Mouse (Mus musculus) ovary, postnatal 14 days (tissue): Measurements from ENCODE around the gene Pdzrn3.

Experiments used
- DNase-seq: peaks from one replicate; pipeline ENCODE4 v3.0.0; 2022; ENCODE audit warnings: low spot score

Pdzrn3 gene

DNA sequence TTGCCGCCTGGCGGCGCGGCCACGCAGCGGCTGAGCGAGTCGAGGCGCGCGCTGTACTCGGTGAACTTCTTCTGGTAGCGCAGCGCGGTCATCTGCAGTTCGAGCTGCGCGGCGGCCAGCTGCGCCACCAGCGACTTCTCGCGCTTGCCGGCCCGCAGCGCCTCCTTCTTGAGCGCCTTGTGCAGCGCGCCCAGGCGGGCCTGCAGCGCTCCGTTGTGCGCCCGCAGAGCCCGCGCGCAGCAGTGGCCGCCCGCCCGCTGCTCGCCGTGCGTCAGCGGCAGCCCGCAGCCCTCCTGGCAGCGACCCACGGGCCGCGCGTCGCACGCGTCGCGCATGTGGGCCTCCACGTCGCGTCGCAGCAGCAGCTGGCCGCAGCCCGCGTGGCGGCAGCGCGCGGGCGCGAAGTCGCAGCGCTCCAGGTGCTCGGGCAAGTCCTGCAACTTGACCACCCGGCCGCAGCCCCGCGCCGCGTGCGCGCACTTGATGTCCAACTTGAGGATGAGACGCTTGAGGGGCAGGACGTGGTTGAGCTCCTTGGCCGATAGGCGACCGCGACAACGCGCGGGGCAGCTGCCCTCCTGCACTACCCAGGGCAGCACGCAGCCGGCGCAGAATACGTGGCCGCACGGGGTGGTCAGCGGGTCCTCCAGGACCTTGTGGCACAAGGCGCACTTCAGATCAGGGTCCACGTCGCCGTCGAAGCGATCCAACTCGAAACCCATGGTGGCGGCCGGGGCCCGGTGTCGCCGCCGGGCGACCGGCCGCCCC is at the start of gene Pdzrn3:
Gene Pdzrn3 (minus strand): TSS at position 731 of the 768 bp plus-strand sequence.
- DNase-seq, result peak; percentile 39

GRCm38 (mm10) chr6:101427296-101427695 is 49.6 kb upstream of the Pdzrn3 start:
- no peak for DNase-seq

DNA sequence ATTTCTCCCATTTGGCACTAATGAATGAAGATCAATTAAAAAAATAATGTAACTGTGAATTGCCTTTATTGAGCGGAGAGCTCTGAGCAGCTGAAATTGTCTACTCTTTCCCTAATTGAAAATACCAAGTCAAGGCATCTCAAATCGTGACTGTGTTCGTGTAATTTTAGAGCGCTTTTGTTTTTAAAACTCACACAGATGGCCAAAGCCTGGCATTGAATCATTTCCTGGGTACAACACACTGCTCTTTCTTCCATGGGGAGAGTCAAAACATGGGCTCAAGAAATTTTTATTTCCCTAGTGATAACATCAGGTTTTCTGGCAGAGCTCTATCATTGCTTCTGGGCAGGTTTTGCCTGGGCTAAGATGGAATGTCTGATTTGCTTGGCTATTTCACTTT is 48.6 kb upstream of the Pdzrn3 start:
- DNase-seq, result no peak

DNA sequence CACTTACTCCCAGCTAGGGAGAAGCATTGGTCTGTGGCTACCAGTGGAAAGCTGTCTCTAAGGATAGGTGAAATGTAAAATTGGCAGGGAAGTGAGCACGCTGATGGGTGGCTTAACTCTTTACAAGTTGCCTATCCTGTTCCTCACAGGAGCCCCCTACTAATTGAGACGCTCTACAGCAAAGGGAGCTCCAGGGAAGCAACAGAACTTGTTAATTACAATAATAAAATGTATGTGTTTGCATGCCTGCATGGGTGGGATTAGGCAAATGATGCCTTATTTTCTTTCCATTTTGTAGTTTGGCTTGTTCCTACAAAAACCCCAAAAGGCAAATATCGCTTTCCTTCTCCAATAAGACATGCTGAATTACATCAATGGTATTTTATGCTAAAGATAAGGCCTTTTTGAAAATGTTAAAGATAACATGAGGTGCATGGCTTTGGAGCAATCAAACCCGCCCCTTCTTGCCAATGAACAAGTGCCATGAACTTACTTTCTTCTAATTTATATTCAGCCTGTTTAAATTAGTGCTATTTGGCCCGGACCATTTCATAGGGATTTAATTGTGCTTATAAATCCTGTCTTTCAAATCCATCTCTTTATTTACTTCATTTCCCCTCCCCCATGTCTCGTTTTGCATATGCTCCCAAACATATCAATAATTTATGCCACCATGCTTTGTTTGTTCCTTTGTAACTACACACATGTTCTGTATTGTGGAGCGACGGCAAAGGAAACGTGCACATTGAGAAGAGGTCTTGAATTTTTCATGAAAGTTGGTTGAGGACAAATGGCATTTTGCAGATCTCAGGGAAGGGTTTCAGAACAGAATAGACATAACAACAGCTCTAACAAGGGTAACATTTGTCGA is 44.6 kb upstream of the Pdzrn3 start:
- no peak for DNase-seq

GRCm38 (mm10) chr6:101418213-101418612 is 40.5 kb upstream of the Pdzrn3 start:
- DNase-seq, result no peak

- no peak for DNase-seq
Observed at GRCm38 (mm10) chr6:101411701-101412100, 34.0 kb upstream of the Pdzrn3 start.

DNA sequence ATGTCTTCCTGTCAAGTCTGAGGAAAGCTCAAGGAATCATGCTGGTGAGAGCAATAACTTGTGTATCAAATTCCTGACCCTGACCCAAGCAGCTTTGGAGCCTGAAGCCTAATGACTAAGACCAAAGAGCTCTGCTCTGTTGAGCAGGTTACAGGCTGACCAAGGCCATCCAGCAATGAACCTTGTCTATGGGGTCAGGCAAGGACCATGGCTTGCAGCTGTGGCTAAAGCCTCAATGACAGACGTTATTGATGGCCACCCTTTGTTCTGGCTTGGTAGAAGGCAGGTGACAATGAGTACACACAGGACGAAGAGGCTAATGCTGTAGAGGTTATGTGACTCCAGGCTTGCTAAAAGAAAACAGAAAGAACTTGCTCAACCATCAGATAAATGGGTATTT is 33.4 kb upstream of the Pdzrn3 start:
- no peak for DNase-seq

- no peak for DNase-seq
Observed at GRCm38 (mm10) chr6:101396711-101397110, 19.0 kb upstream of the Pdzrn3 start.

DNA sequence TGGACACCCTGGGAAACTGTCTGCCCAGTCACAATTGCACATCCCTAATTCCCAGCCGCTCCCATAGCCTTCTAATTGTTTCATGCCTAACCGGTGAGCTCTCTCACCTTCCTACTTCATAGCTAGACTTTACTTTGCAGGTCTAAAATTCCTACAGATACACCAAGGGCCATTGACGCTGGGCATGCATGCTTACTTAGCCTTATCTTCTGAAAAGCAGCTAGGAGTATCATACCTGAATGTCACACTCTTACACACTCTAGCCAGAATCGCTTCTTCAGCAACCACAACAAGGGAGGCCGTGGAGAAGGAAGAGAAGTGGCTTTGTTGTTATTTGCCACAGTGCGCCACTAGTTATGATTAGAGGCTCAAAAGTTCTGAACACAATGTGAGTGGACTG is 18.2 kb upstream of the Pdzrn3 start:
- DNase-seq, result no peak

DNA sequence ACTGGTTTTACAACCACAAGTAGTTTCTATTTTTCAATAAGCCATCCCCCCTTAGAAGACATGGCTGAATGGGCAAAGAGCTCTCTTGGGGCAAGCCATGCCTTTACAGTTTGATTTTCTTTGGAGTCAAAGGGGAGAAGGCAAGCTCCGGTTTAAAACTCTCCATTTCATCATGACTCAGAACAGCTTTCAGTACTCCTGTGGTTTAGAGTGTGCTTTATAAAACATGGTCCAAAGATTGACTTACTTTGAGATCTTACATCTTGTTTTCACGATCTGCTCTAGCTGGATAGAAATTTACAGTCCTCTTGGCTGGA is 15.1 kb upstream of the Pdzrn3 start:
- DNase-seq, result no peak

GRCm38 (mm10) chr6:101392107-101392800 is 14.6 kb upstream of the Pdzrn3 start:
- no peak for DNase-seq

DNA sequence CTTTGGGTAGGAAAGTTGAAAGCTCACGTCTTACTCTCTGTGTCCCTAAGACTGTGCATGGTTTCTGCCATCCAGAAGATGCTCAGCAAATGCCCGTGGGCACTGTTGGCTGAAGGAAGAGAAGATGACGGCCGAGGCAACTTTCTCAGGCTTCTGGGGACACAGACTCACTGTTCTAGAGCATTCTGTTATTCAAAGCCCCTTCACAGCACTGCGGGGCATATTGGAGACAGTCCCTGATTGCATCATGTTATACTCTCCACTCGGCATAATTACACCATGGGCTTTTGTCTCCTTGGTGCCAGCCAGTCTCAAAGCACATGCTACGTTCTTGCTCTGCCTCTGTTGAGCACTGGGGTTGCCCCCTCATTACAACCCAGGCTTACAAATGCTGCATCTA is 7.8 kb upstream of the Pdzrn3 start:
- DNase-seq, result no peak

DNA sequence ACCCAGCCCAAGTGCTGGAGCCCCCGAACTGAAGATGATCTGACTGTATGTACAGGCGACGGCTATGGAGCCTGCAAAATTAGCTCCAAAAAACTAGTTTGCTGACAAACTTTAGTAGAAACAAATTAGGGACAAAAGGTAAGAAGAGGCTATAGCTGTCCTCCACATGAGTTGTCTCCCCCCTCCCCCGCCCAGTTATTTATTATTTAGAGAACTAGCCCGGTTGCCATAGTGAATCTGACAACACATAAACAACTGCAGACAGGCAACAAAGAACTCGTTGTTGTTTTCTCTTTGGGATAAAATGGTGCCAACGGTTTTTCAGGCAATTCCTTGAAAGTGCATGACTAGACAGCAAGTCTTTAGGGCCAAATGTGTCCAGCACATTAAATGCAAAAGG is 7.3 kb upstream of the Pdzrn3 start:
- DNase-seq, result no peak

DNA sequence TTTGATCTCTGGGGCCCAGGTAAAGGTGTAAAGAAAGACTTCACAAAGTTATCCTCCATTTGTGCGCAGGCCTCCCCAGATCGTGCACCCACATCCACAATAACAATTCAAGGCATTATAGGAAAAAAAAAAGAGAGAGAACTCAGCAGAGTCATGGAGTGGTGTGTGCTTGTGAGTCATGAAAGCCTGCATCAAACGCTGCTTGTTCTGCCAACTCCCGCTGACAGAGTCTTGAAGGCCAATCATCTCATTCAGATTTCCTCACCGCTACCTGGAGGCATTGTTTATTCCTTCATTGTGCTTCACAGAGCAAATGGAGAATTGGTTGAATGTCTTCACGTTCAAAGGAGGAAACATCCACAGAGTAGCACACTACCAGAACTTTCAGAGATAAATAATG is 6.8 kb upstream of the Pdzrn3 start:
- DNase-seq, result no peak

DNA sequence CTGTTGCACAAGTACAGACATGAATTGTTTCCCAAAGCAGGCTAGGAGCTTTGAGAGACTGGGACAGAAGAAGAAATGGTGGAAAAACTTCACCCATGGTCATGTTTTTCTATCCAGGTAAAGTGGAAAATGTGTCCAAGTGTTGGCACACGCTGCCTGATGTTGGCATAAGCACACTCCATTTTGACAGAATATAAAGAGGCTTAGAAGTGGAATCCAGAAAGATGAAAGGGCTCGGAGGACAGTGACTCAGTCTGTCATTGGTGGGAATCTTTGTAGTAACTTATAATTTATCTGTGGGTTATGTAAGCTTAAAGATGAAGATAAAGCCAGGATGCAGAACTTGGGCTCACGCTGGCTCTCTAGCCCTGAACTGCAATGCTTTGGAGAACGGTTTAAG is 5.2 kb upstream of the Pdzrn3 start:
- no peak for DNase-seq

DNA sequence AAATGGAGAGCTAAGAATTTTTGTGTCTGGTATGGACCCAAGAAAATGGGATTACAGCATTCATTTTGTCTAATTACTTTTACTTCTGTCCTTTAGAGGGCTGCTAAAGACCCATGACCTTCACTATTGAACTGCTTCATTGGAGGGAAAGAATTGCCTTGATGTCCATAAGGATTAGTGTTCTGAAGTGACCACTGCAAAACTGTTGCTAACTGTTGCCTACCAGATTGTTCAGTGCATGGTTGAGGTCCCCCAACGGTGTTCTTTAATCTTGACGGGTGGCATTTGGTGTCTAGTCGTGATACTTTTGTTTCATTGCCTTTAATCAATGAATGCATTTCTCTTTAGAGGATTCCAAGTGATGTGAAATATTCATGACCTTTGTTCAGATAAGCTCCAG is 1.8 kb upstream of the Pdzrn3 start:
- DNase-seq, result no peak

GRCm38 (mm10) chr6:101377935-101378609 is 375 bp upstream of the Pdzrn3 start:
- DNase-seq, result peak; percentile 61

DNA sequence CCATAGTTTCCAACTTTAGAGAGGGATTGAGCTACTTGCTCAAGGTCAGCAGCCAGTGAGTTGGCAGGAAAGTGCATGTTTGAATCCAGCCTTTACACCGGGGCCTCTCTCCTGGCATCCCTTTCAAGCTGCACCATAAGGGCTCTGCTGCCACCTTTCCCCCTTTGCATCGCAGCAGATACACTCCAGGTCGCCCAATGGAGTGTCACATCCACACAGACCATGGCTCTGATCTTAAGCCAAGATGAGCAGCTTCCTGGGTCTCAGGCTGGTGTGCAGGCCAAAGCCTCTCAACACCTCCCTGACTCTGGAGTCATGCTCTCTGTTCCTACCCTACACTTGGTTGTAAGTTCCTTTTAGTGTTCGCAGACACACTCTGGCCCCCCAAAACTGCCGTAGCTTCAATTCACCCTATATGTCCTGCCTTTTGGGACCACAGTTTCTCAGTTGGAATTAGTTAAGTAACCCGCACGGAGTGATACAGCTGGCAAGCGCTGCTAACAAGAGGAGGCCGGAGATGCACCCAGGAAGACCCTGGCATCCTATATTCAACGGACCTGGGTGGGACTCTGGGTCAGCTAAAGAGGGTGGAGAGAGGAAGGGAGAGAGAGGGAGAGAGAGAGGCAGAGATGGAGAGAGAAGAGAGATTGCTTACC is 1.1 kb downstream of the Pdzrn3 start:
- no peak for DNase-seq

DNA sequence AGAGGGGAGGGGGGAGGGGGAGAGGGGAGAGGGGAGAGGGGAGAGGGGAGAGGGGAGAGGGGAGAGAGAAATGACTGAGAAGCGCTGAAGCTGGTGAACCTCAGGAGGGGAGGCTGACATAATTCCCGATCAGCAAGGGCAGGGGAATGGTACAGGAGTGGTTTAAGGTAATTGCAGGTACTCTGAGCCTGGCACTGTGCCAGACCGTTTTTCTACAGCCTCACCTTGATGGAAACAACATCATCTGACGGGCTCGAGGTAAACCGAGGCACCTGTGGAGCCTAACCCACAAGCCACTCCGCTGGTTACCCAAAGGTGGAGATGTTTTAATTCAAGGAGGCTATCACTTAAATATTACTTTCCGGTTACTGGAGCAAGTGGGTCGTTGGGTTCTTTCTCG is 1.6 kb downstream of the Pdzrn3 start:
- no peak for DNase-seq

DNA sequence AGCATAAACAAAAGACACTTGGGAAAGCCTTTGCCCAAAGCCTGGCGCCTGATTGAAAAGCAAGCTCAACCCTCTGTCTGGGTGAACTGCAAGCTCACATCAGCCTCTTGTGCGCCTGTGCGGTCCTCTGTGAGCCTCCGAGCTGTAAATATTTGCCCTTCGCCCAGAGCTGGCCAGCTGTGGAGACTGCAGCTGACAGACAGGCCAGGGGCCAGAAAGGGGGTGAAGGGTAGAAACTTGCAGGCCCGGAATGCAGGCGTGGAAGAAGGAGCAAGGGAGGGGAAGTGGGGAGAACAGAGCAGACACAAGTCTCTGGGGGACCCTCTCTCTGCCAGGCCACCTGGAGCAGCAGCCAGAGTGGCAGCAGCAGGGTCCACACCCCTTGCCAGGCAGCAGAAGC is 3.0 kb downstream of the Pdzrn3 start:
- no peak for DNase-seq

- no peak for DNase-seq
Observed at GRCm38 (mm10) chr6:101374186-101374585, 3.5 kb downstream of the Pdzrn3 start.

- DNase-seq, result no peak
Observed at GRCm38 (mm10) chr6:101372982-101373381, 4.7 kb downstream of the Pdzrn3 start.
